11 mouse cellular contexts compared by ENCODE assay signal in the genomic region with DNA sequence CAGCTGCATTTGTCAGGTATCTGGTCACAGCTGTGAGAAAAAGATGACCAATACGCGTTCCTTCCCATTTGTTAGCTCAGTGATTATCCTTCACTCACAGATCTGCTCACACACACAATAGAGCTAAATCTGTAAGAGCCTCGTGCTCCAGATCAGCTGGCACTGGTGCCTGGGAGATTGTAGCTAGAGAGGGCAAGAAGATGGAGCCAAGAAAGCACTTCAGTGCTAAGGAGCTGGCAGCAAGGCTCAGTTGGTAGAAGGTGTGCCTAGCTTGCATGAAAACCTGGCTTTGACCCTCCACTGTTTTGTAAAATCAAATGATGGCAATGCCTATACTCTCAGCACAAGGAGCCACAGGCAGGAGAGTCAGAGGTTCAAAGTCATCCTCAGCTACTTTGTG. TPM values are rescaled to one million over a fixed set of nuclear protein-coding genes. Genes with fewer than 3 reads are reported as not detected.
"Had no signal": no experiment of that assay in that cellular context is flagged by ENCODE, and none has a peak within 500 bp of the region (broad histone marks: within the 10 kb centered on the region; RNA-seq: fewer than 3 reads in every experiment).

No protein-coding gene starts in this region.

- H3K4me3 ChIP-seq: intestine, embryonic 15.5 days; layer of hippocampus, adult 2 months; limb, embryonic 13.5 days; stomach, embryonic 15.5 days had no signal

- H3K36me3 ChIP-seq: intestine, embryonic 15.5 days; limb, embryonic 13.5 days; stomach, embryonic 15.5 days had no signal

- H3K27me3 ChIP-seq: intestine, embryonic 15.5 days; stomach, embryonic 15.5 days had no signal

- H3K9me3 ChIP-seq: intestine, embryonic 15.5 days; limb, embryonic 13.5 days; stomach, embryonic 15.5 days had no signal

- H3K27ac ChIP-seq: layer of hippocampus, adult 2 months; limb, embryonic 13.5 days; liver, embryonic 14.5 days had no signal

- H3K9ac ChIP-seq: intestine, embryonic 15.5 days; limb, embryonic 13.5 days; liver, embryonic 14.5 days; lung, embryonic 14.5 days; stomach, embryonic 15.5 days had no signal

- H3K4me2 ChIP-seq: intestine, embryonic 15.5 days; limb, embryonic 13.5 days; lung, embryonic 14.5 days; stomach, embryonic 15.5 days had no signal

RNA-seq across cellular contexts. Expression of a gene that starts 5.8 kb away (rescaled TPM):
- polyA plus RNA-seq: kidney, embryonic 14.5 days; limb, embryonic 13.5 days; liver, adult 2 months; liver, embryonic 14.5 days; lung, embryonic 14.5 days; midbrain, embryonic 16.5 days; neural tube, embryonic 14.5 days; spleen, adult 2 months had no signal
